Mouse (Mus musculus): ENCODE data around the gene Agpat3. TPM values are rescaled to one million over a fixed set of nuclear protein-coding genes. Genes with fewer than 3 reads are reported as not detected.

Agpat3 gene
- 49.3 and 49.7 TPM in 2 replicates for polyA plus RNA-seq (2014; fragmentation: Nextera tagmentation; extraction: Ambion mirVana)

- Histone ChIP-seq H3K4me2 (ENCODE audit: low read depth) (peak within 1 kb of the TSS; percentile 90), H3K9ac (ENCODE audit: low read length) (peak within 1 kb of the TSS; percentile 98), H3K4me1 (ENCODE audit: control insufficient read depth, insufficient read depth, low read length) (peaks cover 8% of the 10 kb centered on the region; the same call in 1 of the 2 replicates), H3K36me3 (ENCODE audit: control insufficient read depth, insufficient read depth, low read length) (no peaks in the 10 kb centered on the region), H3K9me3 (ENCODE audit: control insufficient read depth, low read length) (no peaks in the 10 kb centered on the region), H3K27ac (ENCODE audit: low read depth, low read length) (peak within 1 kb of the TSS; percentile 11), H3K4me3 (ENCODE audit: low read depth, low read length) (peak within 1 kb of the TSS; percentile 87), H3K27me3 (ENCODE audit: control insufficient read depth, insufficient read depth, low read length) (no peaks in the 10 kb centered on the region)
- DNase-seq (ENCODE audit: low spot score) (peak; percentile 63), ATAC-seq (ENCODE audit: insufficient read depth, low FRiP score, low TSS enrichment) (peak; percentile 78)
- 0% methylated on average over 33 of the region's 113 CpGs for WGBS
These were observed at the start of gene Agpat3 for GRCm38 (mm10) chr10:78351887-78352665. Agpat3 (minus strand) TSS chr10:78352489.

GRCm38 (mm10) chr10:78401127-78401526 is 48.8 kb upstream of the Agpat3 start:
- DNase-seq (ENCODE audit: low spot score) (no peak), ATAC-seq (ENCODE audit: insufficient read depth, low FRiP score, low TSS enrichment) (no peak)
- no peak overlapping the region for H3K9ac ChIP-seq (ENCODE audit: low read length)
- WGBS = 92% methylated on average over 2 of the region's 2 CpGs
- peaks cover 31% of the 10 kb centered on the region for H3K36me3 ChIP-seq (ENCODE audit: control insufficient read depth, insufficient read depth, low read length)
- H3K27ac ChIP-seq (ENCODE audit: low read depth, low read length) = no peak overlapping the region
- H3K9me3 ChIP-seq (ENCODE audit: control insufficient read depth, low read length) = no peaks in the 10 kb centered on the region
- 0 out of 2 replicates have a peak, but pooled peaks cover 4% of the 10 kb centered on the region for H3K4me1 ChIP-seq (ENCODE audit: control insufficient read depth, insufficient read depth, low read length)
- no peak overlapping the region for H3K4me2 ChIP-seq (ENCODE audit: low read depth)
- no peak overlapping the region for H3K4me3 ChIP-seq (ENCODE audit: low read depth, low read length)
- H3K27me3 ChIP-seq (ENCODE audit: control insufficient read depth, insufficient read depth, low read length) = no peaks in the 10 kb centered on the region

- Histone ChIP-seq H3K4me2 (ENCODE audit: low read depth) (no peak overlapping the region), H3K27ac (ENCODE audit: low read depth, low read length) (no peak overlapping the region), H3K4me3 (ENCODE audit: low read depth, low read length) (no peak overlapping the region), H3K9ac (ENCODE audit: low read length) (no peak overlapping the region), H3K27me3 (ENCODE audit: control insufficient read depth, insufficient read depth, low read length) (no peaks in the 10 kb centered on the region), H3K9me3 (ENCODE audit: control insufficient read depth, low read length) (no peaks in the 10 kb centered on the region), H3K36me3 (ENCODE audit: control insufficient read depth, insufficient read depth, low read length) (peaks cover 18% of the 10 kb centered on the region), H3K4me1 (ENCODE audit: control insufficient read depth, insufficient read depth, low read length) (0 out of 2 replicates have a peak, but pooled peaks cover 4% of the 10 kb centered on the region)
- ATAC-seq (ENCODE audit: insufficient read depth, low FRiP score, low TSS enrichment) = no peak
- DNase-seq (ENCODE audit: low spot score) = peak; percentile 52
- 34% methylated on average over 17 of the region's 17 CpGs for WGBS
These were observed 46.9 kb upstream of the Agpat3 start for GRCm38 (mm10) chr10:78399090-78399657.

- Histone ChIP-seq H3K27ac (ENCODE audit: low read depth, low read length) (no peak overlapping the region), H3K27me3 (ENCODE audit: control insufficient read depth, insufficient read depth, low read length) (peaks cover 4% of the 10 kb centered on the region; the same call in 1 of the 2 replicates), H3K4me2 (ENCODE audit: low read depth) (no peak overlapping the region), H3K36me3 (ENCODE audit: control insufficient read depth, insufficient read depth, low read length) (0 out of 2 replicates have a peak, but pooled peaks cover 5% of the 10 kb centered on the region), H3K4me3 (ENCODE audit: low read depth, low read length) (no peak overlapping the region), H3K9ac (ENCODE audit: low read length) (no peak overlapping the region), H3K9me3 (ENCODE audit: control insufficient read depth, low read length) (no peaks in the 10 kb centered on the region), H3K4me1 (ENCODE audit: control insufficient read depth, insufficient read depth, low read length) (0 out of 2 replicates have a peak, but pooled peaks cover 4% of the 10 kb centered on the region)
- ATAC-seq (ENCODE audit: insufficient read depth, low FRiP score, low TSS enrichment) = no peak; the same call in 1 of the 2 replicates
- 58% methylated on average over 4 of the region's 4 CpGs for WGBS
- no peak for DNase-seq (ENCODE audit: low spot score)
These were observed 44.3 kb upstream of the Agpat3 start for GRCm38 (mm10) chr10:78396625-78396885.

- H3K27ac ChIP-seq (ENCODE audit: low read depth, low read length) = no peak overlapping the region
- ATAC-seq (ENCODE audit: insufficient read depth, low FRiP score, low TSS enrichment) = peak; percentile 74
These were observed 43.7 kb upstream of the Agpat3 start for GRCm38 (mm10) chr10:78395819-78396624.

GRCm38 (mm10) chr10:78395377-78395776 is 43.1 kb upstream of the Agpat3 start:
- Histone ChIP-seq H3K4me1 (ENCODE audit: control insufficient read depth, insufficient read depth, low read length) (0 out of 2 replicates have a peak, but pooled peaks cover 4% of the 10 kb centered on the region), H3K4me3 (ENCODE audit: low read depth, low read length) (no peak overlapping the region), H3K36me3 (ENCODE audit: control insufficient read depth, insufficient read depth, low read length) (no peaks in the 10 kb centered on the region), H3K9me3 (ENCODE audit: control insufficient read depth, low read length) (no peaks in the 10 kb centered on the region), H3K4me2 (ENCODE audit: low read depth) (no peak overlapping the region), H3K27ac (ENCODE audit: low read depth, low read length) (no peak overlapping the region), H3K27me3 (ENCODE audit: control insufficient read depth, insufficient read depth, low read length) (peaks cover 13% of the 10 kb centered on the region), H3K9ac (ENCODE audit: low read length) (no peak overlapping the region)
- ATAC-seq (ENCODE audit: insufficient read depth, low FRiP score, low TSS enrichment) (no peak), DNase-seq (ENCODE audit: low spot score) (no peak)
- WGBS = 92% methylated on average over 3 of the region's 3 CpGs

More at GRCm38 (mm10) chr10:78395819-78396624, 43.7 kb upstream of the Agpat3 start:
- DNase-seq (ENCODE audit: low spot score) = peak; percentile 96
- Histone ChIP-seq H3K27me3 (ENCODE audit: control insufficient read depth, insufficient read depth, low read length) (peaks cover 9% of the 10 kb centered on the region), H3K36me3 (ENCODE audit: control insufficient read depth, insufficient read depth, low read length) (0 out of 2 replicates have a peak, but pooled peaks cover 3% of the 10 kb centered on the region), H3K9me3 (ENCODE audit: control insufficient read depth, low read length) (no peaks in the 10 kb centered on the region), H3K4me1 (ENCODE audit: control insufficient read depth, insufficient read depth, low read length) (0 out of 2 replicates have a peak, but pooled peaks cover 4% of the 10 kb centered on the region), H3K4me2 (ENCODE audit: low read depth) (peak overlapping the region; percentile 14; the same call in 1 of the 2 replicates), H3K9ac (ENCODE audit: low read length) (no peak overlapping the region), H3K4me3 (ENCODE audit: low read depth, low read length) (no peak overlapping the region)
- WGBS = 7% methylated on average over 17 of the region's 17 CpGs

- DNase-seq (ENCODE audit: low spot score) (peak; percentile 74), ATAC-seq (ENCODE audit: insufficient read depth, low FRiP score, low TSS enrichment) (no peak)
- Histone ChIP-seq H3K4me2 (ENCODE audit: low read depth) (no peak overlapping the region), H3K4me1 (ENCODE audit: control insufficient read depth, insufficient read depth, low read length) (no peaks in the 10 kb centered on the region), H3K9me3 (ENCODE audit: control insufficient read depth, low read length) (no peaks in the 10 kb centered on the region), H3K27me3 (ENCODE audit: control insufficient read depth, insufficient read depth, low read length) (peaks cover 13% of the 10 kb centered on the region), H3K4me3 (ENCODE audit: low read depth, low read length) (no peak overlapping the region), H3K9ac (ENCODE audit: low read length) (no peak overlapping the region), H3K36me3 (ENCODE audit: control insufficient read depth, insufficient read depth, low read length) (no peaks in the 10 kb centered on the region), H3K27ac (ENCODE audit: low read depth, low read length) (no peak overlapping the region)
- 3% methylated on average over 18 of the region's 18 CpGs for WGBS
These were observed 39.8 kb upstream of the Agpat3 start for GRCm38 (mm10) chr10:78392072-78392471.

- no peak overlapping the region for H3K9ac ChIP-seq (ENCODE audit: low read length)
- peaks cover 13% of the 10 kb centered on the region for H3K27me3 ChIP-seq (ENCODE audit: control insufficient read depth, insufficient read depth, low read length)
- 8% methylated on average over 4 of the region's 4 CpGs for WGBS
- H3K4me1 ChIP-seq (ENCODE audit: control insufficient read depth, insufficient read depth, low read length) = no peaks in the 10 kb centered on the region
- H3K9me3 ChIP-seq (ENCODE audit: control insufficient read depth, low read length) = no peaks in the 10 kb centered on the region
- ATAC-seq (ENCODE audit: insufficient read depth, low FRiP score, low TSS enrichment) = no peak
- H3K4me2 ChIP-seq (ENCODE audit: low read depth) = no peak overlapping the region
- no peaks in the 10 kb centered on the region for H3K36me3 ChIP-seq (ENCODE audit: control insufficient read depth, insufficient read depth, low read length)
- H3K4me3 ChIP-seq (ENCODE audit: low read depth, low read length) = no peak overlapping the region
- no peak overlapping the region for H3K27ac ChIP-seq (ENCODE audit: low read depth, low read length)
- no peak for DNase-seq (ENCODE audit: low spot score)
These were observed 38.7 kb upstream of the Agpat3 start for GRCm38 (mm10) chr10:78390982-78391470.
